Mouse (Mus musculus) layer of hippocampus, postnatal 36 days (tissue): ENCODE measurements around the gene Wbp4. TPM values are rescaled to one million over a fixed set of nuclear protein-coding genes. Genes with fewer than 3 reads are reported as not detected.
"Not testable (repeated sequence)": the region's sequence is repeated elsewhere in the genome, so short reads cannot be mapped to it uniquely, and the experiment has no call there.

Experiments
- DNase-seq, 2 experiments: peaks; one replicate each; pipeline ENCODE4 v3.0.0; 2022
- total RNA-seq, 2 experiments: library from RNA; stranded (reverse); gene quantifications; 2 replicates each; pipeline ENCODE4 v1.2.3; 2021

Wbp4 gene
- total RNA-seq: 10 to 100 TPM; 55.4 to 56.7 TPM

DNA sequence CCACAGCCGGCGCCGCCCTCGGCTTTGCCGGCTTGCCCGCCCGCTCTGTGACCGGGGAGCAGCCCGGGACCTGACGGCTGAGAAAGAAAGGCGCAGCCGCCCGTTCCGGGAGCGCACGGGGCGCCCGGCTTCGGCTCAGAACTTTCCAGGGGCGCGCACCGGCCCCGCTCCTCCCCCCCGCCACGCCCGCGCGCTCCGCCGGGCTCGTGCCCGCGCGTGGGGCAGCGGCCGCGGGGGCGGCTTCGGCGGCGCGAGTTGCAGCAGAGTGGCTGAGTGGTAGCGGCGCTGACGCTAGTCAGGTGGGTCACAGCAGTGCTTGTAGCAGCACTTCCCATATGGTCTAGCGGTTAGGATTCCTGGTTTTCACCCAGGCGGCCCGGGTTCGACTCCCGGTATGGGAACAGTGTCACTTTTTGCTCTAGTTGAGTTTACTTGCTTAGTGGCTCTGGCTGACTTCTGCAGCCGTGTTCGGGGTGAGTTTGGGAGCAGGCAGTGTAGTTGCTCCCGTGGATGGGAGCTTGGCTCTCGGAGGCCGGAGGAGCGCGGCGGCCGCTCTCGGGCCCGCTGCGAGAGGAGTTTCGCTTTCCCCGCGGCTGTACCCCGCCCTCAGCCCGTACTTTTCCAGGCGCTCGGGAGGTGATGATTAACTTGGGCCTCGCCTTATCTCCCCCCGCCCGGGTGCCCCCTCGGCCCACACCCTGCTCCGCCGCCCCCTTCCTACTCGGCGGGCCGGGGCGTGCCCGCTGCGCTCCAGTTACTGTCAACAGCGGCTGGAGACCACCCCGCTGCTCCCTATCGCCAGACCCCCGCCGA is at the start of gene Wbp4:
TSS of gene Wbp4 (minus strand) at position 182 of the 813 bp plus-strand sequence.
- peak; percentile 97 for DNase-seq

DNA sequence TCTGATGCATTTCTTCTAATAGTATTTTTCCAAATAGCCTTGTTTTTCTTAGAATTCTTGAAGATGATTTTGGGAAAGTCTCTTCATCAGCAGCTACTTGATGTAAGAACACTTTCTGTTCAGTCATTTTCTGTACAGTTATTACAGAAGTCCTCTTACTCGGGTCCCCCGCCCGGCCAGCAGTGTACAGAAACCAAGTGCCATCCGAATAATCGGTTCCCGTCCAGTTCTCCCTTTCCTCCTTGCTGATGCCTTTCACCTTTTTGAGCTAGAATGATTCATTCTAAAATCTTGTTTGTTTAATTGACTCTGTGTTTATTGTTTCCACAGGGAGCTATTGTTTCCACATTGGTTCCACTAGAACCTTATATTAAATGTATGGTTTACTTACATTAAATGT is 49.4 kb upstream of the Wbp4 start:
- DNase-seq: no peak

DNA sequence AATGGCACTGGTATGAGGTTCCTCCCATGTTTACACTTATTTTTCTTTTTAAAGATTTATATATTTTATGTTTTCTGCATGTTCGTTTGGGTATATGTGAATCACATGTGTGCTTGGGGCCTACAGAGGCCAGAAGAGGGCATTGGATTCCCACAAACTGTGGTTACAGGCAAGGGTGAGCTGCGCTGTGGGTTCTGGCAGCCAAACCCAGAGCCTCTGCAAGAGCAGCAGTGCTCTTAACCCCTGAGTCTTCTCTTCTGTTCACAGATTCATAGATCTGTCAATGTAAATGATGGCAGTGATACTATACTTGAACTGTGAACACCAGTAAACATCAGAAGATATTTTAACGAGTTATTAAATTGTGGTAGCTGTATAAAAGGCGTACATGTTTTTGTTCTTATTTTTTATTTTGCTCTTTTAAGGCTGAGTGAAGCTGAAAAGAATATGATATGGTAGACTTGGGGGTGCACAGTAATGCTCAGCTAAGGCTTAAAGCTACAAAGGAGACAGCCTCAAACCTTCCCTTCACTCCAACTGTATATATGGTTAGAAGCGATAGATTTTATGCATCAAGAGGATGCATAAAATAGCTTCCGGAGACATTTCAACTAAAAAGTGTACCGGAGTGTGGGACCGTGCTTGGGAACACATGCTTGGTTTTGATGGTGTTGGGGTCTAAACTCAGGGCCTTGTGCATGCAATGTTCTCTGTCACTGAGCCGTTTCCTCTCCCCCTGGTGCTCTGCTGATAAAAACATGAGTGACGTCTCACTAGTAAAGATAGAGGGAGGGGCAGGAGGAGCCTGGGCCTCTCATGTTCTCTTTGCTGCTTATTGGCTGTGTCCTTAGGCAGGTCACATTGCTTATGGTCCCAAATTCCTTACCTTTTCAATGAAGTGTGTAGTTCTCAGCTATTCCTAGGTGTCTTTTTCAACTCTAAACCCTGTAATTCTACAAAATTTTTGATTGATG is 48.5 kb upstream of the Wbp4 start:
- no peak for DNase-seq

DNA sequence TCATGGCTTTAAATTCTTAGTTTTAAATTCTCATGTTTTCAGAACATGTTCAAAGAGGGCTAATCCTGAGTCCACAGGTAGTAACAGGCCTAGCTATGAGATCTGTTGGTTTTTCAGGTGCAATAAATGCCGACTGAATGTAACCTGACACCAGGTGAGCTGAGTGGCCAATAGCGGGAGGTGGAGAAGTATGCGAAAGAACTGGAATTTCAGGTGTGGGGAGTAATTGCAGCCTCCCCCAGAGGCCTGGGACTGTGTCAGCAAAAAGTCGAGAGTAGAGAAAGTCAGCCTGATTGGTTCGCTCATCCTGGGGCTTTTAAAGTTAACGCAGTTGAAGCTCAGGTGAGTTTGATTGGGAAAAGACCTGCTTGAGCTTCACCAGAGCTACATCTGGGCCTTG is 46.4 kb upstream of the Wbp4 start:
- DNase-seq: no peak

DNA sequence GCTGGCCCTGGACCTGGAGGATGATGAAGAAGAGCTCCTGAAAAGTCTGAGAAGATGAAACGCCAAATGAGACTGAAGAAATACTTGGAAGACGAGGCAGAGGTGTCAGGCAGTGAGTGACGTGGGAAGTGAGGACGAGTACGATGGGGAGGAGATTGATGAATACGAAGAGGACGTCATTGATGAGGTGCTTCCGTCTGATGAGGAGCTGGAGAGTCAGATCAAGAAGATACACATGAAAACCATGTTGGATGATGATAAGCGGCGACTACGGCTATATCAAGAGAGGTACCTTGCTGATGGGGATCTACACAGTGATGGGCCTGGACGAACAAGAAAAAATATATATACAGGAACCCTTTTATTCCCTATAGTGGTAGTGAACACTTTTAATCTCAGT is 44.8 kb upstream of the Wbp4 start:
- DNase-seq: not testable (repeated sequence)

DNA sequence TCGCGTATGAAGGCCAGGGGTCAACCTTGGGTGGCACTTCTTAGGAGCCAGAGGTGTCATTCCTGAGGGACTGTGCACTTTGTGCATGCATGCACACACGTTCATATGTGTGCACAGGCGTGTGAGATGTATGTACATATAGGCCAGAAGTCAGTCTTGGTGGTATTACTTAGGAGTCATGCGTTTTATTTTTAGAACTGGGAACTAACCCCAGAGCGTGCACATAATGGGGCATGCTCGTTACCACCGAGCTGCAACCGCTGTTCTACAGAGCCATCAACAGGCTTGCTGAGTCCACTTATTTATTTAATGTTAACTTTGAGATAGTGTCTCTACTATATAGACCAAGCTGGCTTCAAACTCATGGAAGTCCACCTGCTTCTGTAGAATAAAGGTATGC is 41.1 kb upstream of the Wbp4 start:
- DNase-seq: no peak

DNA sequence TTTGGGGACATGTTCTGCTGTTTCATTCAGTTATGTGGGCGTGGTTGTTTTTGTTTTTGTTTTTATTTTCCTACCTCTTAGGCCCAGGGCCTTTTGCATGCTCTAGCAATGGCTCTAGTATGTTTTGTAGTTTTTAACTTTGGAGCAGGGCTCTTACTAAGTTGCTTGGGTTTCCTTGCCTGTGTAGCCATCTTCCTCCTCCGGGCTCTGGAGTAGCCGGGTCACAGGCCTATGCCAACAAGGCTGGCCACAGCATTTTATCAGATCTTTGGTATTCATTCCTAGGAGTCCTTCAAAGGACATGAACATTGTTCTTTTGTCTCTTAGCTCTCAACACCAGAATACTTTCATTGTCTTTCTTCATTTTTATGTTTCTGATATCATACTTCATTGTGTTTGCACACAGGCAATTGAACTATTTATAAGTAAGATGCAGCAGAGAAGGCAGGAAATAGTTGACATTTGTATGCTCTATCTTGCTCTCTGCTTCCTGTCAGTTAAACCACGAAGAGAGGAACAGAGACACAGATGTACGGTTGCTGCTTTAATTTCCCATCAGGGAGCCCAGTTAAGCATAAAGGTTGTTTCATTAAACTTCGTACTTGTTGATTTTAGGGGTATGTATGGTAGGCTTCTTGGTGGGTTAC is 40.3 kb upstream of the Wbp4 start:
- no peak for DNase-seq

DNA sequence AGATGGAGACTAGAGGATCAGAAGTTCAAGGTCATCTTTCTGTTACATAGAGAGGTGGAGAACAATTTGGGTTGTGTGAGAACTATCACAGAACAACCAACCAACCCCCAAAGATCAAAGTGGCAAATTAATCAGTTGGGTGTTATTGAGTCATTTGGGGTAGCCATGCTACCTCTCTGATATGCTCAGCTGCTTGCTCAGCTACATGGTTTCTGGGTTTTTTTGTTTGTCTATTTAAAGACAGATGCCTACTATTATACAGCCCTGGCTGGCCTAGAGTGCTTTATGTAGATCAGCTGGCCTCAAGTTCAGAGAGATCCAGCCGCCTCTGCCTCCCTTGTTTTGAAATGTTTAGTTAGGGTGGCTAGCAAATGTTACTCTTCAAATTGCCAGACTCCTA is 39.7 kb upstream of the Wbp4 start:
- DNase-seq: no peak

DNA sequence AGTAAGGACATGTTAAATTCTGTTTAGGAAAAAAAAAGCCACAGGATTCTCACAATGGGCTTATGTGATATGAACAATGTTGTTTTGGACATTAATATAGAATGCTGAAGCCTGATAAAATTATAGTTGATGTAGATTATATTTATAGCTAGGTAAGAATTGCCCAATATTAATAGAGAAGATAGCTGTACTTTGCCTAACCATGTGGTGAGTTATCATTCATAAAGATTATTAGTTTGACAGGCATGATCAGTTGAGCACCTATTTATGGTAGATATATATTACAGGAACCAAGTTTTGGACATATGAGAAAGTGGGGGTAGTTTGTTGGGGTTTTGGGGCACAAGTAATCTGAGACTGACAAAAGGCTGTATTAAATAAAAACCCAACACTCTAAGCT is 39.3 kb upstream of the Wbp4 start:
- no peak for DNase-seq

DNA sequence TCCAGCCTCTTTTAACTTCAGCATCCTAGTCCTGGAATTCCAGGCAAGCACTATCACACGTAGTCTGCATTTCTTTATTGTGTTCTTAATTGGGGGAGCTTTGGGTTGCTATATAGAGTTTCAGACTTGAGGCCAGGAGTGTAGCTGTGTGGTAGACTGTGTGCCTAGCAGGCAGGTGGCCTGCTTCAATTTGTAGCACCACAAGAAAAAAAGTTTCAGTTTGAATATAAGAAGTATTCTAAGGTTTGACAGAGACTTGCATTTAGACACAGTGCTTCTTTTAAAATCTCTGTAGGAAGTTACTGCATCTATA is 38.3 kb upstream of the Wbp4 start:
- no peak for DNase-seq

DNA sequence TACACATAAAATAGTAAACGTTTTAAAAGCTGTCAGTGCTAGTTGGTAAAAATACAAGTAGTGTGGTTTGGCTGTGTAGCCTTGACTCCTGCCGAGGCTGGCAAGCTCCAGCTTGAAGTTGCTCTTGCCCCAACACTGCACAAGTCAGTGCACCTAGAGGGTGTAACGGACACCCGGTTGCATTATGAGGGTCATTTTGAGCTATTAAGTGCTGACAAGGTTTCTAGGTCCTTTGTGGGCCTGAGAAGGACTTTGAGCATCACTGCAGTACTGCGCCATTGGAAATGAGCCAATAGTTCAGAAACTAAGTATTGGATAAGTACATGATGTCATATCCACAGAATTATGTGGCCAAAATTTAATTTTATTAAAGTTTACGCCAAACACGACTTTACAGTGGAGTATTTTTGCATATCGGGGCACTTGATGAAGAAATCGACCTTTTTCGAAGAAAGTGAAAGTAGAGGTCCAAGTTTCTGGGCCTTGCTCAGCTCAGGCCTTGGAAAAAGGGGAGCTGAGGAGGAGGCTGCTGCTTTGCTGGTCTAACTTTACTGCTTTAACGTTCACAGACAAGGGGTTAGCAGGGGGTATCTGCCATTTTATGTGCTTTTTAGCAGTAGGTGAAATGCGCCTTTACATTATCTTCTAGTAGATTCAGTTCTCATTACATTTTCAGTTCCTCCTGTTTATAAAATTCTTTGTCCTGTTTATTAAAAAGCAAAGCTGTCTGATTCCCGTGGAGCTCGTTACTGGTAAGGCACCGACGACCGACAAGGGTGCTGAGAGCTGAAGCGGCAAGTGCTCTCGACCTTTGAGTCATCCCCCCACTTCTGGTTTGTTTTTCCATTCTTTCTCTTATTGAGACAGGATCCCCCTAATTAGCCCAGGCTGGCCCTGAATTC is 37.7 kb upstream of the Wbp4 start:
- no peak for DNase-seq

DNA sequence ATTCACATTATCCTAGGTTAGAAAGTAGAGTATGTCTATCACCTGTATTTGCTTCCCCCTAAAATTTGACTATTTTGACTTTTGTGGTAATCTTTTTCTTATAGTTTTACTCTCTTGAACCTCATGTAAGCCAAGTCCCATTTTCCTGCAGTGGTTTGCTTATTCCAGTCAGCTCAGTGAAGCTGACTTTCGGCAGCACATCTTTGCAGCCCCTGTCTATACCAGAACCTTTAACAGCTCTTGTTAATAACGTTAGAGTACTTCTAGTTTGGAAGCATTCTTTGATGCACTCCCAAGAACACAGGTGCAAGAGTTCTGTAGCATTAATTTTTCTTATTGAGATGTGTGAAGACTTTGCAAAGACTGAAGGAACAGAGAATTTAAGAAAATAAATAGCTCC is 36.8 kb upstream of the Wbp4 start:
- no peak for DNase-seq

DNA sequence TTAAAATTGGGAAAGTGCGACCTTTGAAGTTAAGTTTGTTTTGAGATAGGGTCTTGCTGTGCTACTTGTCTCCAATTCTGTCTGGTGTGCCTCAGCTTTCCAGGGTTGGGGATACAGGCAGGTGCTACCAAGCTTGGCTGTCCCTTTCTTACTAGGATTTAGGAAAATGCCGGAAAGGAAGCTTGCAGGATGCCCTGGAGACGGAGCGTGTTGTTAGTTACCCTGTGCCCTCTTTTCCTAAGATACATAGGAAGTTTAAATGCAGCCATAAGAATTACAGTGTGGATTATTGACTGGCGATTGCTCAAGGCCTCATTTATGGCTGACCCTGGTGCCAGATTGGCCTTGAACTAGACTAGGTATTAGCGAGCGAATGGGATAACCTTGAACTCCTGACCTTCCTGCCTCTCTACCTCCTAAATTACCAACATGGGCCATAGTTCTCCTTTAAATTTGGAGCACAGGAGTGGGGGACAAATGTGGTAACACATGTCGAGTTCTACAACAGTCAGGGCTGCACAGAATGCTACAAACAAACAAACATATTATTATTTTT is 35.9 kb upstream of the Wbp4 start:
- DNase-seq: no peak

DNA sequence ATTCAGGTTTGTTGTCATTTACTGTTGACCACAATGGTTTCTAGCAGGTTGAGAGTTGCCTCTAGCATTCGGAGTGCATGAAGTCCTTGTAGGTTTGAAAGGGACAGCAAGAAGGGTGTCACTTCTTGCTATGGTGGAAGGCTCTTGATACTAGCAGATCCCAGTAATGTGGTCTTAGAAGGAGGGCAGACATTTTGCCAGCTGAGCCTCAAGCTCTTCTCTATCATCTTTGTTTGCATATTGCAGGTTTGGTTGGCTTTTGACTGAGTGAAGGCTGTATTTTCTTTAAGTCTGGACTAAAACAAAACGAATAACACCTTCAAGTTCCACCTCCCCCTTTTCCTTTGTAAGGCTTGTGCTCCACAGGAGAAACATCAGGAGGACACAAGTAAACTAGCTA is 35.4 kb upstream of the Wbp4 start:
- no peak for DNase-seq

DNA sequence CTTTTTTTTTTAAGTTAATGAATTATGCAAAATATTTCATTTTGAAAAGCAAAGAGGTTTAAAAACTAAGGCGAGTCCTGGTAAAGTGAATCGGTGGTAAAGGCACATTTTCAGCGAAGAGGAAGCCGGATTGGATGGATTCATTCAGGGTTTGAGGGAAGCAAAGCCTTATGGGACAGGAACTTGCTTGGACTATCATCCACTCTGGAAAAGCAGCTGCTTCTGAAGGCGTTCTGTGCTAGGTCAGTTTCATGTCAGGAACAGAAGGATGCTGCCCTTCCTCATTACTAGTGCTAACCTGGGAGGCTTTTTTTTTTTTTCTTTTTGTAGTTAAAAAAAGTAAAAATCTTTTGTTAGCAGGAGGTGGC is 34.9 kb upstream of the Wbp4 start:
- no peak for DNase-seq

DNA sequence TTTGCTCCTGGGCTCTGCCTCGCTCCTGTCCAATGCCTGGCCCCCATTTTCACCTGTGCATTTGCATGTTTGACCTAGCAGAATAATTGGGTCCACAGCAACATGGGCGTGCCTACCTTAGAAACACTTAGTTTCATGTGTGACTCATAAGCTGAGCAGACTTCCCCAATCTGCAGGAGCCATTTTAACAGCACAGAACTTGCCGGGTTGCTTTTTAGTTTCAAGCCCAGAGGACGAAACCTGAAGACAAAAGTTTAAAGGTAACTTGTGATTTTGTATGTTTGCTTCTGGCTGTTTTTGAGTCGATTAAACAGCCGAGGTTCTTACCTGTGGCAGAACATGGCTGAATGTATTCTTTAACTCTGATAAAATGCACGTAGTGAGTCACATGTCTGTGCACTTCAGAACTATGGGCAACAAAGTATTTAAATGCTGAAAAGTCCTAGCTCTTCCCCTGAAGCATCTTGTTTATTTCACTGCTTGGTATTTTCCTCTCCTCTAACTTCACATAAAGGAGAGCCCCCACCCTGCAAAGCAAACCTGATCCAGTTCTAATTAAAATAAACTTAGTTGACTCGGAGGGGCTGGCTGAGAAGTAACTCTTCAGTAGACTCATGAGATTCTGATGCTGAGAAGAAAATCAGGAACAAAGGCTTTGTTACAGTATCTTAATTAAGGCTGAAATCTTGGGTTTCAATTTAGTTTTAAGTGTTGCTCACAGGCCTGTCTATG is 34.4 kb upstream of the Wbp4 start:
- no peak for DNase-seq

DNA sequence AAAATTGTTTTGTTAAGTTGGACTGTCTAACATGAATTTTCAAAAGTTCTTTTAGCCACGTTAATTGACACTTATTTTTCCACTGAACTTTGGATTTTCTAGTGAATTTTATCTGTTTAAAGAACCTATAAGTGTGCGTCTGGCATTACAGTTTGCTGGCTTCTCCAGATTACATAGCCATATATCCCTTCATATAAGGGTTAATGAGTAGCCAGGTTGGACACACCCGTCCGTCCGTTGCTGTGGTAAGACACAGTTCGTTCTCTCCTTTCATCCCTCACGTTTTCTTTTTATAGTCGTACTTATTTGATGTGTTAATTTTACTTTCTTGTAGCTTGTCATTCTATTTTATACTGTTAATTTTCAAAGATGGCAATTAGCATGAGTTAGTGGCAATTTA is 33.8 kb upstream of the Wbp4 start:
- DNase-seq: no peak

DNA sequence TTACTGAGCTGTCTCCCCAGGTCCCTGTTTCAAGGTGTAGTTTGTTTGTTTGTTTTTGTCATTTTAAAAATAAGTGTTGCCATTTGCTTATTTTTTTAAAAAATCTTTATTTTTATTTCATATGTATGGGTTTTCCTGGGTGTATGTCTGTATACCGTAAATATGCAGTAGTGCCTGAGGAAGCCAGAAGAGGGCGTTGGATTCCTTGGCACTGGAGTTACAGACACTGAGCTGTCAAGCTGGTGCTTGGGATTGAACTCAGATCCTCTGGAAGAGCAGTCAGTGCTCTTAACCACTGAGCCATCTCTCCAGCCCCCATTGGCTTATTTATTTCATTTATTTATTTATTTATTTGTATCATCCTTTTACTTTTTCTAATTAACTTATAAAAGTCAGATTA is 32.6 kb upstream of the Wbp4 start:
- no peak for DNase-seq

DNA sequence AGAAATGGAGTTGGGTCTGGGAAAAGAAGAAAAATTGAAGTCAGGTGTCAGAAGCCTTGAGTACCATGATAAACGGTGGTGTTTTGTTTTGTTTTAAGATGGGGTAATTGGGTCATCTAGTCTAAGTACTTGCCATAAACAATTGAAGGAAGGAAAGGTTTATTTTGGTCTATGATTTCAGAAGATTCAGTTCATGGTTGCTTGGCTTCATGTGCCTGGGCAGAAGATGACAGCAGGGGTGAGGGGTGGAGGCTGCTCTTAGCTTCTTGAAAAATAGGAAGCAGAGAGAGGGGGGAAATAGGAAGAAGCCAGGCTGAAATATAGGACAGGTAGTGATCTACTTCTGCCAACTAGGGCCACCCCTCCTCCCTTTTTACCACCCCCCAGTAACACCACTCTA is 30.2 kb upstream of the Wbp4 start:
- DNase-seq: no peak

DNA sequence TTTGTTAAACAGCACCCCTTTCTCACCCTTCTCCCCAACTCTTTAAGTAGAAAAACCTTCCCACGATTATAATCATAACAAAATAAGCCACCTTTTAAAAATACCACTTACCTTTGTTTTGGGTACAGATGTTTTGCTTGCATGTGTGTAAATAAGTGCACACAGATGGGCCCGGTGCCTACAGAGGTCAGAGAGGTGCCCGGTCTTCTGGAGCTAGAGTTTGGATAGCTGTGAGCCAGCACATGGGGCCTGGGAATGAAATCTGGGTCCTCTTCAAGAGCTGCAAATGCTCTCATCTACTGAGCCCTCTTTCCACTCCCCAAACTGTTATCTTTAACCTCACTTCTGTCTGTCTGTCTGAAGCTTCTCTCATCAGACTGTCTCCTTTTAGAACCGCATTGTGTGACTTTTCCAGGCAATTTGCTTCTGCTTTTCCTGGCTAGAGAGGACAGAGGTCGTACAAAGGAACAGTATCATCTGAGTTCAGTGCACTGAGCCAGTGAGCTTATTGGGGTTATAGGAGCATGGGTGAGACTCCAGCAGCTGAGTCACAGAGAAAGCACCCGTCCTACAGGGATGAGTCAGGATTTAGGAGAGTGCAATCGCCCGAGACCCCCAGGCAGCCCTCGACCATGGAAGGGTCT is 27.5 kb upstream of the Wbp4 start:
- DNase-seq: no peak

DNA sequence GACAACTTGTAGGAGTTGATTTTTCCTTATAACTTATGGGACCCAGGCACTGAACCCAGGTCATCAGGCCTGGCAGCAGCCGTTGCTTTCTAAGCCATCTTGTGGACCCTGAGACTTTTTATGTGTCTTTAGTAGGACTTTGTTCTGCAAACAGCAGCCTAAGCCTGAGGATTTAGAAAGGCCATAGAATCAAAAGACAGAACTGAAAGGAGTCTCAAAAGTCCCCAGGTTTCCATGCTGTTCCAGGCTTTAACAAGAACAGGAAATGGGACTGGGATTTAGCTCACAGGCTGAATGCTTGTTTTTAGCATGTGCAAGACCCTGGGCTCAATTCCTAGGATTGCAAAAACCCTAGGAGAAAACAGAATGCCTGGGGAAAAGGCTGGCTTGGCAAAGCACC is 26.5 kb upstream of the Wbp4 start:
- DNase-seq: no peak
